Mouse (Mus musculus) CH12.LX (cell line): ENCODE data around the gene Map4k1. TPM values are rescaled to one million over a fixed set of nuclear protein-coding genes. Genes with fewer than 3 reads are reported as not detected.

Experiments
- DNase-seq: peaks from one replicate; pipeline ENCODE4 v3.0.0-alpha.2; 2013; ENCODE audit errors: extremely low read depth
- H3K27ac ChIP-seq: 2 replicates; pipeline ENCODE4 v1.5.1; 2012; ENCODE audit warnings: low read depth, mild to moderate bottlenecking, control low read depth, moderate library complexity; ENCODE audit not compliant: insufficient read depth
- H3K27me3 ChIP-seq: replicated peaks from 2 replicates; pipeline ENCODE3; 2012; ENCODE audit warnings: inconsistent platforms
- H3K36me3 ChIP-seq, 2 experiments: replicated peaks in 1 of 2; 2 replicates each; pipeline versions ENCODE3 to v1.6.1; 2012; ENCODE audit warnings: inconsistent platforms in 1 of 2, low read length in 1 of 2, mild to moderate bottlenecking in 1 of 2, mixed read lengths in 1 of 2, moderate library complexity in 1 of 2; ENCODE audit not compliant: control insufficient read depth in 1 of 2, insufficient read depth in 1 of 2
- H3K4me1 ChIP-seq, 2 experiments: 2 replicates each; pipeline ENCODE4 v1.6.1; 2012; ENCODE audit warnings: inconsistent platforms in 1 of 2, moderate library complexity in 1 of 2; ENCODE audit not compliant: insufficient read depth in 2 of 2, control insufficient read depth in 1 of 2
- H3K4me2 ChIP-seq: 2 replicates; pipeline ENCODE4 v1.6.1; 2012; ENCODE audit warnings: low read depth, mild to moderate bottlenecking, control low read depth; ENCODE audit not compliant: poor library complexity, insufficient read depth, severe bottlenecking
- H3K4me3 ChIP-seq, 3 experiments: fragments of 150-350 bp in 1 of 3; sonication (generic) in 1 of 3; replicated peaks in 1 of 3; 2 replicates each; pipeline versions ENCODE3 to v1.5.1; 2011 to 2012; ENCODE audit warnings: low read depth in 2 of 3, low read length in 2 of 3, mild to moderate bottlenecking in 2 of 3, moderate library complexity in 2 of 3, control low read depth in 1 of 3, improper control_type of control experiment in 1 of 3, inconsistent platforms in 1 of 3, mixed read lengths in 1 of 3; ENCODE audit not compliant: poor library complexity in 1 of 3
- H3K79me2 ChIP-seq: replicated peaks from 2 replicates; pipeline ENCODE4 v1.6.1; 2012; ENCODE audit warnings: mild to moderate bottlenecking, moderate library complexity; ENCODE audit not compliant: control insufficient read depth, poor library complexity, insufficient read depth, severe bottlenecking; ENCODE audit errors: extremely low read depth
- H3K9ac ChIP-seq: 2 replicates; pipeline ENCODE4 v1.6.1; 2012; ENCODE audit warnings: low read depth, mild to moderate bottlenecking, control low read depth, moderate library complexity; ENCODE audit not compliant: insufficient read depth
- H3K9me3 ChIP-seq: replicated peaks from 2 replicates; pipeline ENCODE3; 2012; ENCODE audit warnings: low read length, inconsistent platforms, mixed read lengths
- HCFC1 ChIP-seq: IDR thresholded peaks from 2 replicates; pipeline ENCODE4 v1.6.1; 2012; ENCODE audit warnings: low read depth, mild to moderate bottlenecking, inconsistent platforms, low read length, improper control_type of control experiment
- MAZ ChIP-seq: IDR thresholded peaks from 2 replicates; pipeline ENCODE4 v1.6.1; 2012; ENCODE audit warnings: low read depth, mild to moderate bottlenecking, inconsistent platforms, low read length, improper control_type of control experiment, moderate library complexity
- POLR2AphosphoS2 ChIP-seq: IDR thresholded peaks from 2 replicates; pipeline ENCODE4 v1.6.1; 2011; ENCODE audit warnings: low read depth, low read length, improper control_type of control experiment
- TBP ChIP-seq: conservative IDR thresholded peaks from 2 replicates; pipeline ENCODE4 v1.6.1; 2011; ENCODE audit warnings: low read depth, low read length, improper control_type of control experiment
- USF1 ChIP-seq: IDR thresholded peaks from 2 replicates; pipeline ENCODE4 v1.6.1; 2014; ENCODE audit warnings: low read depth, mild to moderate bottlenecking, inconsistent platforms, low read length, improper control_type of control experiment
- dilution Hi-C: fragments of 300-500 bp; cut with MboI; formaldehyde crosslinking; loops from 2 replicates; pipeline ENCODE4 v1.14.3; 2020; ENCODE audit warnings: low sequenced_read_pairs; ENCODE audit not compliant: extremely low pct_unique_long_range_greater_than_20kb, extremely low pct_ligation_motif_present
- in situ Hi-C: fragments of 300-500 bp; cut with MboI; formaldehyde crosslinking; loops from 3 replicates; pipeline ENCODE4 v1.14.3; 2019; ENCODE audit warnings: low sequenced_read_pairs, low pct_ligation_motif_present, low pct_unique_long_range_greater_than_20kb, mixed read lengths
- polyA plus RNA-seq: library from polyadenylated mRNA; unstranded; fragments of >175 nt; gene quantifications from 2 replicates; pipeline ENCODE4 v1.2.1, GENCODE M21; 2012; ENCODE audit warnings: low read depth; ENCODE audit not compliant: insufficient read length
- total RNA-seq, 2 experiments: library from RNA; depleted of rRNA; stranded (reverse); fragments of 300-350 nt in 1 of 2; fragments of >200 nt in 1 of 2; gene quantifications; 2 replicates each; pipeline ENCODE4 v1.2.3; 2012 to 2014

The Map4k1 gene
- total and polyA plus RNA-seq, 3 experiments = 114 to 395 (median 183) TPM

DNA sequence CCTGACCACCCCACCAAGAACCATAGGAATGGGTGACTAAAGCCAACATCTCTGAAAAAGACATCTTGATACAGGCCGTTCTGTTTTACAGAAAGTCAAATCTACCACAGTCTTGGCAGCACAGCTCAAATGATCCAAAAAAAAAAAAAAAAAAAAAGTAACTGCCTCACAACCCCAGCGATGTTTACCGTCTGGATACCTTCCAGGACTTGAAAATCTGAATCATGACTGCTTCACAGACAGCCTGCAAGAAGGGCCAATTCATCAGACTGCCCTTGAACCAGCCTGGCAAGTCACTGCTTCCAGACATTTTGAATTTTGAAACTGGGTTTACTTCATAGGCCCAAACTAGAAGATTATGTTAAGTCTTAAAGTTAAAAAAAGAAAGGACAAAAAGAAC is 29.1 kb upstream of the Map4k1 start:
- Histone ChIP-seq H3K36me3 (peaks cover 3 to 62% of the 10 kb centered on the region in 2 experiments), H3K9ac (no peak overlapping the region), H3K4me1 (peaks cover 2 to 77% of the 10 kb centered on the region in 2 experiments; a peak in 3 of 4 replicates), H3K27me3 (no peaks in the 10 kb centered on the region), H3K4me3 (no peak overlapping the region), H3K9me3 (no peaks in the 10 kb centered on the region), H3K27ac (no peak overlapping the region), H3K4me2 (no peak overlapping the region), H3K79me2 (peaks cover 49% of the 10 kb centered on the region)
- dilution Hi-C loops = no loop called here
- TF ChIP-seq MAZ (no peak), TBP (no peak), USF1 (no peak)
- no peak for DNase-seq
- in situ Hi-C loops = no loop called here

- Histone ChIP-seq H3K79me2 (peaks cover 52% of the 10 kb centered on the region), H3K4me2 (no peak overlapping the region), H3K9me3 (no peaks in the 10 kb centered on the region), H3K36me3 (peaks cover 3 to 56% of the 10 kb centered on the region in 2 experiments), H3K9ac (no peak overlapping the region), H3K27me3 (no peaks in the 10 kb centered on the region), H3K4me1 (peaks cover 2 to 81% of the 10 kb centered on the region in 2 experiments; a peak in 3 of 4 replicates), H3K27ac (no peak overlapping the region), H3K4me3 (no peak overlapping the region)
- in situ Hi-C loops = no loop called here
- dilution Hi-C loops = no loop called here
- DNase-seq = no peak
- no peak for TF ChIP-seq HCFC1
Observed at GRCm38 (mm10) chr7:28953476-28954376, 28.1 kb upstream of the Map4k1 start.

GRCm38 (mm10) chr7:28954773-28955172 is 27.1 kb upstream of the Map4k1 start:
- Histone ChIP-seq H3K9me3 (no peaks in the 10 kb centered on the region), H3K4me1 (peaks cover 8 to 81% of the 10 kb centered on the region in 2 experiments), H3K36me3 (peaks cover 3 to 45% of the 10 kb centered on the region in 2 experiments), H3K27ac (no peak overlapping the region), H3K9ac (no peak overlapping the region), H3K4me2 (no peak overlapping the region), H3K27me3 (no peaks in the 10 kb centered on the region), H3K79me2 (peaks cover 62% of the 10 kb centered on the region), H3K4me3 (no peak overlapping the region)
- in situ Hi-C loops = no loop called here
- DNase-seq = no peak
- dilution Hi-C loops = no loop called here
- no peak for TF ChIP-seq POLR2AphosphoS2
